ENCODE assay signal across 11 mouse cellular contexts in the genomic region with DNA sequence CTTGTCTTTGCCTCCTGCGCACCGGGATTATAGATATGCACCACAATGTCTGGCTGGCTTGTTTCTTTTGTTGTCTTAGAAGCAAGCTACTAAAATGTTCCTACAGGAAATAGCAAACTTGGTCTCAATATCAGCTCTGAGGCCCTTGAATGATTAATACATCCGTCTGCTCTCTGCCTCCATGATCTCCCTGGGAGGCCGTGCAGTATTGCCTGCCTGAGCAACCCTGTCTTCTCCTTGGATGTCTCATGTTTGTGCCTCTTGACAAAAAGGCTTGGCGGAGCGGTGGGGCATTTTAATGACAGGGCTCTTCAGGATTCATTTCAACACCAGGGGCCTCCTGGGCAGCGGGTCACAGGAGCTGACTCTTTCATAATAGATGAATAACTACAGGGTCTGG.
DNase-seq lines count a peak whose midpoint lies in the region; ATAC-seq and TF ChIP-seq lines count a peak whose summit lies in the region.
"Had no signal": no experiment of that assay in that cellular context is flagged by ENCODE, and none has a peak within 500 bp of the region (broad histone marks: within the 10 kb centered on the region; RNA-seq: fewer than 3 reads in every experiment).

No protein-coding gene starts in this region.

- no peak for TF ChIP-seq POLR2A in brain, embryonic 14.5 days (IDR thresholded peaks at IDR 0.05; ENCODE audit: borderline replicate concordance, extremely low read depth, insufficient read depth, insufficient read length, poor library complexity, severe bottlenecking)

- no peak overlapping the region for H3K4me2 ChIP-seq in intestine, embryonic 14.5 days (ENCODE audit: low read length)
- H3K4me2 ChIP-seq in intestine, postnatal 0 days (replicated peaks; ENCODE audit: low read depth): no peak overlapping the region
- H3K4me2 ChIP-seq in forebrain, embryonic 15.5 days (replicated peaks): no peak overlapping the region
- no peak overlapping the region for H3K4me2 ChIP-seq in liver, embryonic 15.5 days

- no peaks in the 10 kb centered on the region for H3K9me3 ChIP-seq in intestine, embryonic 14.5 days (ENCODE audit: control insufficient read depth, low read length)
- no peaks in the 10 kb centered on the region for H3K9me3 ChIP-seq in intestine, postnatal 0 days (ENCODE audit: control insufficient read depth)
- no peaks in the 10 kb centered on the region for H3K9me3 ChIP-seq in forebrain, embryonic 15.5 days
- H3K9me3 ChIP-seq in liver, embryonic 15.5 days (replicated peaks): no peaks in the 10 kb centered on the region

- peaks cover 16% of the 10 kb centered on the region; the same call in 1 of the 2 replicates for H3K4me1 ChIP-seq in intestine, embryonic 14.5 days (replicated peaks; ENCODE audit: control insufficient read depth, insufficient read depth, low read length)
- H3K4me1 ChIP-seq in intestine, postnatal 0 days (replicated peaks; ENCODE audit: control insufficient read depth, insufficient read depth, low read length): peaks cover 4% of the 10 kb centered on the region; the same call in 1 of the 2 replicates
- peaks cover 76% of the 10 kb centered on the region for H3K4me1 ChIP-seq in forebrain, embryonic 15.5 days
- H3K4me1 ChIP-seq in liver, embryonic 15.5 days (replicated peaks): peaks cover 12% of the 10 kb centered on the region

- no peak for DNase-seq in intestine, embryonic 14.5 days (ENCODE audit: low spot score)
- DNase-seq in brain, embryonic 14.5 days (ENCODE audit: low read depth): peak; percentile 63
- DNase-seq in adrenal gland, postnatal 14 days: no peak
- DNase-seq in right cerebral cortex, postnatal 10 days (ENCODE audit: low spot score in 2 of 2): no peak
- DNase-seq: heart, postnatal 36 days; thymus, postnatal 4 days had no signal

- H3K36me3 ChIP-seq in intestine, embryonic 14.5 days (ENCODE audit: control insufficient read depth, insufficient read depth, low read length): no peaks in the 10 kb centered on the region
- H3K36me3 ChIP-seq in intestine, postnatal 0 days (ENCODE audit: control insufficient read depth, insufficient read depth): no peaks in the 10 kb centered on the region
- no peaks in the 10 kb centered on the region for H3K36me3 ChIP-seq in forebrain, embryonic 15.5 days
- no peaks in the 10 kb centered on the region for H3K36me3 ChIP-seq in liver, embryonic 15.5 days (replicated peaks)

- H3K27ac ChIP-seq in intestine, embryonic 14.5 days (ENCODE audit: low read depth): peak overlapping the region; percentile 45; the same call in 1 of the 2 replicates
- H3K27ac ChIP-seq in intestine, postnatal 0 days (ENCODE audit: low read depth, low read length): no peak overlapping the region
- peak overlapping the region; percentile 11; the same call in 1 of the 2 replicates for H3K27ac ChIP-seq in forebrain, embryonic 15.5 days (replicated peaks)
- peak overlapping the region; percentile 41 for H3K27ac ChIP-seq in liver, embryonic 15.5 days (replicated peaks)
- H3K27ac ChIP-seq: left cerebral cortex, adult 2 months had no signal

- H3K27me3 ChIP-seq in intestine, embryonic 14.5 days (replicated peaks; ENCODE audit: control insufficient read depth, insufficient read depth, low read length): no peaks in the 10 kb centered on the region
- H3K27me3 ChIP-seq in intestine, postnatal 0 days (replicated peaks; ENCODE audit: control insufficient read depth, insufficient read depth, low read length): no peaks in the 10 kb centered on the region
- H3K27me3 ChIP-seq in forebrain, embryonic 15.5 days: no peaks in the 10 kb centered on the region
- H3K27me3 ChIP-seq in liver, embryonic 15.5 days: no peaks in the 10 kb centered on the region

- no peak for ATAC-seq in intestine, embryonic 14.5 days (replicated peaks; ENCODE audit: low FRiP score, low TSS enrichment, low read depth)
- ATAC-seq in intestine, postnatal 0 days: no peak
- ATAC-seq in forebrain, embryonic 15.5 days (replicated peaks): no peak
- ATAC-seq in liver, embryonic 15.5 days (ENCODE audit: insufficient read depth): no peak; the same call in 1 of the 2 replicates
- ATAC-seq: activated CD4-positive, CD25-positive, alpha-beta regulatory T cell, adult 4 months had no signal

- 56% methylated on average over 7 of the region's 7 CpGs for WGBS in intestine, embryonic 14.5 days
- 49% methylated on average over 7 of the region's 7 CpGs for WGBS in intestine, postnatal 0 days
- 27% methylated on average over 7 of the region's 7 CpGs for WGBS in forebrain, embryonic 15.5 days
- 65% methylated on average over 7 of the region's 7 CpGs for WGBS in liver, embryonic 15.5 days (ENCODE audit: insufficient replicate concordance)

- TF ChIP-seq CTCF in intestine, postnatal 0 days (IDR thresholded peaks at IDR 0.05; ENCODE audit: low read depth): no peak
- TF ChIP-seq CTCF in brain, embryonic 14.5 days (IDR thresholded peaks at IDR 0.05; ENCODE audit: borderline replicate concordance, extremely low read depth, insufficient read depth, insufficient read length): no peak

- H3K9ac ChIP-seq in intestine, embryonic 14.5 days (ENCODE audit: low read length): no peak overlapping the region
- no peak overlapping the region for H3K9ac ChIP-seq in intestine, postnatal 0 days (ENCODE audit: low read depth, low read length)
- no peak overlapping the region for H3K9ac ChIP-seq in forebrain, embryonic 15.5 days (replicated peaks)
- H3K9ac ChIP-seq in liver, embryonic 15.5 days: no peak overlapping the region

- H3K4me3 ChIP-seq in intestine, embryonic 14.5 days (ENCODE audit: low read depth, low read length): no peak overlapping the region
- H3K4me3 ChIP-seq in intestine, postnatal 0 days (ENCODE audit: low read depth, low read length): no peak overlapping the region
- no peak overlapping the region for H3K4me3 ChIP-seq in forebrain, embryonic 15.5 days
- H3K4me3 ChIP-seq in liver, embryonic 15.5 days (replicated peaks): no peak overlapping the region
- H3K4me3 ChIP-seq: left cerebral cortex, adult 2 months had no signal
